Mouse (Mus musculus): ENCODE results near the gene Lhpp. TPM values are rescaled to one million over a fixed set of nuclear protein-coding genes. Genes with fewer than 3 reads are reported as not detected.

The Lhpp gene
- polyA plus RNA-seq, 2 experiments, result 5.6 to 6.0 TPM

DNA sequence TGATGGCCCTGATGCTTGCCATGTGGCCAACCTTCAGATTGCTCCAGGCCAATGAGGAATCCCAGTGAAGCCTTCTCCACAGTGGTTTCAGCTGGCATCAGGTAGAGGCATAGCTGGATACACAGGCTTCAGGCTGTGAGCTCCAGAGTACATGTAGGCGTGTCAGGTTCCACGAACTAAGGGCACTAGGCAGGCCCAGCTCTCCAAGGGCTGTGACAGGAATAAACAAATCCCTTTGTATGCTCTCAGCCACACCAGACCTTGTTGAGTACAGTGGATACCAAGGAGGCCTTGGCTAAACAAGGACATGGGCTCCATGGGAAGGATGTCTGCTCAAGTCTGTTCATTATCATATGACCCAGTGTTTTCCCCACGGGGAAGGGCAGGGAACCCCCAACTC, 91.0 kb downstream of the Lhpp start:
- Histone ChIP-seq H3K9ac (replicated peaks) (no peak overlapping the region), H3K4me3 (ENCODE audit: insufficient read depth in 1 of 2, low read depth in 2 of 2, low read length in 2 of 2) (no peak overlapping the region), H3K36me3 (replicated peaks; ENCODE audit: control insufficient read depth, insufficient read depth, low read depth) (no peaks in the 10 kb centered on the region), H3K27ac (no peak overlapping the region), H3K27me3 (ENCODE audit: control insufficient read depth, insufficient read depth, low read length) (no peaks in the 10 kb centered on the region), H3K4me2 (ENCODE audit: low read depth) (no peak overlapping the region), H3K9me3 (ENCODE audit: control insufficient read depth, low read length) (no peaks in the 10 kb centered on the region), H3K4me1 (replicated peaks; ENCODE audit: control insufficient read depth in 2 of 2, insufficient read depth in 2 of 2, low read length in 1 of 2) (no peaks in the 10 kb centered on the region)
- ATAC-seq (ENCODE audit: insufficient read depth) (no peak), DNase-seq (ENCODE audit: low read depth in 3 of 3, low spot score in 3 of 3) (no peak)
- WGBS (ENCODE audit: insufficient replicate concordance), result 58% methylated on average over 3 of the region's 3 CpGs
- TF ChIP-seq CTCF (IDR thresholded peaks at IDR 0.05; ENCODE audit: low read depth) (no peak), EP300 (IDR thresholded peaks at IDR 0.05; ENCODE audit: low read depth) (no peak)

DNA sequence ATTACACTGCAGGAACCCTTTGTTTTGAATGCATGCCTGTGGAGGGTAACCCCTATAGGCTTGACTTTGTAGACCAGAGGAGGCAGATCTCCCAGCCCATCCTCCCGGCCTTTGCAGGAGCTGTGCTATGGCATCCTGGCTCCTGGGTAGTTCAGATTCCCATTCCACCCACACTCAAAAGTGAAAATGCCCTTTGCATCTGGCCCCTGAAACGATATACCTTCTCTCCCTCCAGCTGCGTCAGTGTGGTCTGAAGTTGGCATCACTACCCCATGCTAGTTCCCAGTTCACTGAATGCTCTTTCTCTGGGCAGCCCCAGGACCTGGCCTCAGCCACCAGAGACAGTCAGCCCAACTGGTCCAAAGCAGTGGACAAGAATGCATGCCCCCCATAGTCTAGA, 91.6 kb downstream of the Lhpp start:
- DNase-seq (ENCODE audit: low read depth in 3 of 3, low spot score in 3 of 3) (no peak), ATAC-seq (ENCODE audit: insufficient read depth) (no peak)
- 71% methylated on average over 3 of the region's 3 CpGs for WGBS (ENCODE audit: insufficient replicate concordance)
- no peak overlapping the region for H3K4me3 ChIP-seq (ENCODE audit: insufficient read depth in 1 of 2, low read depth in 2 of 2, low read length in 2 of 2)
- no peak for TF ChIP-seq EP300 (IDR thresholded peaks at IDR 0.05; ENCODE audit: low read depth)
- TF ChIP-seq CTCF (IDR thresholded peaks at IDR 0.05; ENCODE audit: low read depth), result no peak
- H3K9me3 ChIP-seq (ENCODE audit: control insufficient read depth, low read length), result no peaks in the 10 kb centered on the region
- H3K36me3 ChIP-seq (replicated peaks; ENCODE audit: control insufficient read depth, insufficient read depth, low read depth), result no peaks in the 10 kb centered on the region
- H3K27ac ChIP-seq, result no peak overlapping the region
- H3K27me3 ChIP-seq (ENCODE audit: control insufficient read depth, insufficient read depth, low read length), result no peaks in the 10 kb centered on the region
- H3K4me1 ChIP-seq (replicated peaks; ENCODE audit: control insufficient read depth in 2 of 2, insufficient read depth in 2 of 2, low read length in 1 of 2), result no peaks in the 10 kb centered on the region
- no peak overlapping the region for H3K9ac ChIP-seq (replicated peaks)
- H3K4me2 ChIP-seq (ENCODE audit: low read depth), result no peak overlapping the region

DNA sequence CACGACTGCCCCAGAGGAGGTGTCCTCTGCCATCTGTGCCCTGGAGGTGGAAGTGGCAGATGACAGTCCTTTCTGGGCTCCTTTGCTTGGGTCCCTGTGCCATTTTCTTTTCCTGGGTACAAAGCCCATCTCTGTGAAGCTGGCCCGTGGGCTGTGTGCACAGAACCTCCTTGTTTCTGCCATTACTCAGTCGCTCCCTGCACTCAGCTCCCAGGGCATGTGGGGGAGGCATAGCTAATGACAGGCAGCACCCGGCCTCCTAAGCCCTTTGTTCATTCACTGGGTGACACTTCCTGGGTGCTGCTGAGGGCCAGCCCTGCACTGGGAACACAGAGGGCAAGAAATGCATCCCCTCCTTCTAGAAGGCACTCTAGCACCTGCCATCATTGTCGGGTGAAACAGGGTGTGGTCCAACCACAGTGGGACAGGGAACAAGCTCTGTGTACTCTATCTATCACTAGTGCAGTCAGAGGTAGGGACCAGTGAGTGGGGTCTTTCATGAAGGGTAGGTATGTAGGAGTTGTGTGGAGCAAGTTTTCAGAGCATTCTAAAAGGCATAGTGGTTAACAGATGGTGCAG, 92.1 kb downstream of the Lhpp start:
- Histone ChIP-seq H3K4me3 (ENCODE audit: insufficient read depth in 1 of 2, low read depth in 2 of 2, low read length in 2 of 2) (no peak overlapping the region), H3K36me3 (replicated peaks; ENCODE audit: control insufficient read depth, insufficient read depth, low read depth) (no peaks in the 10 kb centered on the region), H3K27me3 (ENCODE audit: control insufficient read depth, insufficient read depth, low read length) (no peaks in the 10 kb centered on the region), H3K4me1 (replicated peaks; ENCODE audit: control insufficient read depth in 2 of 2, insufficient read depth in 2 of 2, low read length in 1 of 2) (no peaks in the 10 kb centered on the region), H3K9ac (replicated peaks) (no peak overlapping the region), H3K9me3 (ENCODE audit: control insufficient read depth, low read length) (no peaks in the 10 kb centered on the region), H3K27ac (no peak overlapping the region), H3K4me2 (ENCODE audit: low read depth) (no peak overlapping the region)
- no peak for DNase-seq (ENCODE audit: low read depth in 3 of 3, low spot score in 3 of 3)
- no peak for ATAC-seq (ENCODE audit: insufficient read depth)
- TF ChIP-seq CTCF (IDR thresholded peaks at IDR 0.05; ENCODE audit: low read depth) (no peak), EP300 (IDR thresholded peaks at IDR 0.05; ENCODE audit: low read depth) (no peak)
- 56% methylated on average over 5 of the region's 5 CpGs for WGBS (ENCODE audit: insufficient replicate concordance)

DNA sequence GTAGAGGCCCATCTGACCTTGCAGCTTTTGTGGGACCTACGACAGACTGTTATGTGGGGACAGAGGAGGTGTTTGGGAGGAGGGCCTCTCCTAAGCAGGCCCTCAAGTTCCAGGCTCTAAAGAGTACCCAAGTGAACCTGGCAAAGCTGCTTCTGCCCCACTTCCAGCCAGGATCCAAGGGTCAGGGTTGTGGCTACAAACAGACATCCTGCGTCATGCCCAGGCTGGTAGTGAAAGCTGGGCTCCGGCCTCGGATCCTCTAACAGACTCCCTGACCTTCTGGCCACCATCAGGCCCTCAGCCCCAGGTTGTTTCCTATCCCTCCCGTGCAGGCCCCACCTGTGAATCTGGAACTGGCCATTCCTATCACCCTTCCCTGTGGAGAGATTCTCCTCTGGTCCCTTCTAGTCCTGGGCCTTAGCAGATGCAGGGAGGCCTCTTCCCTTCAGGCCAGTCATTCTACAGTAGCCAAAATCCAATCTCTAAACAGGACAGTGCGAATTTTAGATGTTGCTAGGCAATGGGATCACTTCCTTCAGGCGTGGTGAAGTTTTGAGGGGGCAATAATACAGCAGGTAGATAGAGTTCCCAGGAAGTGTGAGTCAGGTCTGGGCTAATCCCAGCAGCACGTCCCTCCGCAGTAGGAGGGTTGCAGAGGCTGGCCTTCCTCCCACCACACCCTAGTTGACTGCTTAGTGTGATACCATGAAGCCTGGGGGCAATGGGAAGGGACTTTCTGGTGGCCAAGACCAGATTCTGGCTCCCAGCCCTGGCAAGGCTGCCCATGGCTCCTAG, 93.3 kb downstream of the Lhpp start:
- Histone ChIP-seq H3K4me3 (ENCODE audit: insufficient read depth in 1 of 2, low read depth in 2 of 2, low read length in 2 of 2) (no peak overlapping the region), H3K27ac (no peak overlapping the region), H3K4me1 (replicated peaks; ENCODE audit: control insufficient read depth in 2 of 2, insufficient read depth in 2 of 2, low read length in 1 of 2) (no peaks in the 10 kb centered on the region), H3K36me3 (replicated peaks; ENCODE audit: control insufficient read depth, insufficient read depth, low read depth) (no peaks in the 10 kb centered on the region), H3K4me2 (ENCODE audit: low read depth) (no peak overlapping the region), H3K9me3 (ENCODE audit: control insufficient read depth, low read length) (no peaks in the 10 kb centered on the region), H3K9ac (replicated peaks) (no peak overlapping the region), H3K27me3 (ENCODE audit: control insufficient read depth, insufficient read depth, low read length) (no peaks in the 10 kb centered on the region)
- WGBS (ENCODE audit: insufficient replicate concordance), result 76% methylated on average over 9 of the region's 9 CpGs
- ATAC-seq (ENCODE audit: insufficient read depth) (no peak), DNase-seq (ENCODE audit: low read depth in 3 of 3, low spot score in 3 of 3) (no peak)
- TF ChIP-seq EP300 (IDR thresholded peaks at IDR 0.05; ENCODE audit: low read depth) (no peak), CTCF (IDR thresholded peaks at IDR 0.05; ENCODE audit: low read depth) (no peak)

DNA sequence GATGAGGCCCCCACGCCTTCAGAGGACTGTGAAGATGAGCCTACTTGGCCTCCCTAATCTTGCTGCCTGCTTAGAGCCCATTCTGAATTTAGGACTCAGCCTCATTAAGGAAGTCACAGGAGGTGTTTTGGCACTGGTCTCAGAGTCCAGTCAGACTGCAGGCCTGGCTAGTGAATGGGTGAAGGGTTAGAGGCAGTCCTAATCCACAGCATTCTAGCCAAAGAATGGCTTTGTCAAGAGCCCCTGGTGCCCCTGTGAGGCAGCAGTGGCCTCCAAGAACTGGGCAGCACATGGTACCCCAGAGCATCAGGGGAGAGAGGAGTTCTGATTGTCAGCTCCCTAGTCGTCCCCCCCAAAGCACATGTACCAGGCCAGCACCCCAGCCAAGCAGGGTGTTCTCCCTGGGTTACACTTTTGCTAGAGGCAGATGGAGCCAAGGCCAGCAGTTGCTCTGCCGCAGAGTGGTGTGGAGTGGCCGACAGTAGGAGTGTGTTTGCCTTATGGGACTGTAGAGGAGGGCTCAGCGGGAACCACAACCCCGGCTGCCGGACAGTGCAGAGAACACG, 94.0 kb downstream of the Lhpp start:
- no peaks in the 10 kb centered on the region for H3K9me3 ChIP-seq (ENCODE audit: control insufficient read depth, low read length)
- no peak overlapping the region for H3K4me3 ChIP-seq (ENCODE audit: insufficient read depth in 1 of 2, low read depth in 2 of 2, low read length in 2 of 2)
- H3K9ac ChIP-seq (replicated peaks), result no peak overlapping the region
- H3K27me3 ChIP-seq (ENCODE audit: control insufficient read depth, insufficient read depth, low read length), result no peaks in the 10 kb centered on the region
- H3K4me1 ChIP-seq (replicated peaks; ENCODE audit: control insufficient read depth in 2 of 2, insufficient read depth in 2 of 2, low read length in 1 of 2), result no peaks in the 10 kb centered on the region
- 80% methylated on average over 8 of the region's 8 CpGs for WGBS (ENCODE audit: insufficient replicate concordance)
- no peak overlapping the region for H3K27ac ChIP-seq
- no peak for TF ChIP-seq CTCF (IDR thresholded peaks at IDR 0.05; ENCODE audit: low read depth)
- TF ChIP-seq EP300 (IDR thresholded peaks at IDR 0.05; ENCODE audit: low read depth), result no peak
- ATAC-seq (ENCODE audit: insufficient read depth) (no peak), DNase-seq (ENCODE audit: low read depth in 3 of 3, low spot score in 3 of 3) (no peak)
- H3K36me3 ChIP-seq (replicated peaks; ENCODE audit: control insufficient read depth, insufficient read depth, low read depth), result no peaks in the 10 kb centered on the region
- H3K4me2 ChIP-seq (ENCODE audit: low read depth), result no peak overlapping the region
